Mouse (Mus musculus): ENCODE data around the gene Insc. TPM values are rescaled to one million over a fixed set of nuclear protein-coding genes. Genes with fewer than 3 reads are reported as not detected.

The Insc gene
- polyA plus RNA-seq, 1 experiment from 2014 or later, result 13.7 TPM

DNA sequence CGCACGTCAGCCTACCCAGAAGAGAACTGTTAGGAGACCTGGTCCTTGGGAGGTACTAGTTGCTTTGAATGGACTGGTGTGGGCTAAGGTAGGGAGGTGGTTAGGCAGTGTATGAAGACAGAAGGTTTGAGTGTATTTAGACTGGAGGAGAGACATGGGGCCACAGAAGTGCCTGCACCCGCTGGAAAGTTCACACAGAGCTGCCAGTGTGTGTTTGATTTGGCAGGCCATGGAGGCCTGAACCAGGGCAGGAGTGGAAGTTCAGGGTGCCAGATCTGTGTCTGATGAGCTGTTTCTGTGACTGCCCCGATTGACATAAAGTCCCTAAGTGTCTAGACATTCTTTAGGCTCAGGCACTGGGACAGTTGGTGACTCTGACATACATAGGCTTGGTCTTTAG, 25.5 kb downstream of the Insc start:
- ATAC-seq, result peak; percentile 26
- Histone ChIP-seq H3K27ac (ENCODE audit: low read depth) (peak overlapping the region; percentile 95), H3K9me3 (ENCODE audit: low read length) (no peaks in the 10 kb centered on the region), H3K36me3 (replicated peaks; ENCODE audit: insufficient read depth, low read length) (no peaks in the 10 kb centered on the region), H3K4me3 (ENCODE audit: low read depth, low read length) (peak overlapping the region; percentile 30; the same call in 1 of the 2 replicates), H3K4me1 (ENCODE audit: insufficient read depth) (peaks cover 11% of the 10 kb centered on the region), H3K9ac (replicated peaks) (peak overlapping the region; percentile 48), H3K27me3 (ENCODE audit: insufficient read depth, low read length) (no peaks in the 10 kb centered on the region), H3K4me2 (ENCODE audit: low read depth, low read length) (peak overlapping the region; percentile 53)
- TF ChIP-seq EP300 (IDR thresholded peaks at IDR 0.05; ENCODE audit: low read depth) (no peak), CTCF (IDR thresholded peaks at IDR 0.05; ENCODE audit: low read depth) (no peak)
- 61% methylated on average over 4 of the region's 4 CpGs for WGBS (ENCODE audit: insufficient replicate concordance)
- peak; percentile 27 for DNase-seq

DNA sequence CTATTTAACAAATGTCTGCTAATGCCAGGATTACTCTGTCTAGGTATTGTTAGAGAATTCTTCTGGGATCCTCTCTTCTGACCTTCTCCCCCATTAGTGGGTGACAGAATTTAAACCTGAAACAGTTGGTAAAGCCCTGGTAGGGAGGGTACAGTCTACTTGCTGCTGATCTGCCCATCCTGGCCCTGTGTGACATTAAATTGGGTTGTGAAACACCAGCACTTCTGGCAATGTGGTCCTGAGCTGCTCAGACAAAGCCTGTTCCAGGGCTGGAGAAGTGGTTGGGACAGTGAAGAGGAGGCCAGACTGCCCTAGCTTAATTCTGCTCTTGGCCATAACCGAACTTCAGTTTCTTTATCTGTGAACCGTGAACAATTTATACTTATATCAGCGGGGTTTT, 27.1 kb downstream of the Insc start:
- Histone ChIP-seq H3K4me3 (ENCODE audit: low read depth, low read length) (no peak overlapping the region), H3K27me3 (ENCODE audit: insufficient read depth, low read length) (no peaks in the 10 kb centered on the region), H3K9ac (replicated peaks) (no peak overlapping the region), H3K36me3 (replicated peaks; ENCODE audit: insufficient read depth, low read length) (no peaks in the 10 kb centered on the region), H3K4me2 (ENCODE audit: low read depth, low read length) (no peak overlapping the region; the same call in 1 of the 2 replicates), H3K4me1 (ENCODE audit: insufficient read depth) (peaks cover 11% of the 10 kb centered on the region), H3K27ac (ENCODE audit: low read depth) (peak overlapping the region; percentile 95), H3K9me3 (ENCODE audit: low read length) (no peaks in the 10 kb centered on the region)
- DNase-seq (no peak), ATAC-seq (no peak)
- 84% methylated on average over 3 of the region's 3 CpGs for WGBS (ENCODE audit: insufficient replicate concordance)
- TF ChIP-seq CTCF (IDR thresholded peaks at IDR 0.05; ENCODE audit: low read depth) (no peak), EP300 (IDR thresholded peaks at IDR 0.05; ENCODE audit: low read depth) (no peak)

DNA sequence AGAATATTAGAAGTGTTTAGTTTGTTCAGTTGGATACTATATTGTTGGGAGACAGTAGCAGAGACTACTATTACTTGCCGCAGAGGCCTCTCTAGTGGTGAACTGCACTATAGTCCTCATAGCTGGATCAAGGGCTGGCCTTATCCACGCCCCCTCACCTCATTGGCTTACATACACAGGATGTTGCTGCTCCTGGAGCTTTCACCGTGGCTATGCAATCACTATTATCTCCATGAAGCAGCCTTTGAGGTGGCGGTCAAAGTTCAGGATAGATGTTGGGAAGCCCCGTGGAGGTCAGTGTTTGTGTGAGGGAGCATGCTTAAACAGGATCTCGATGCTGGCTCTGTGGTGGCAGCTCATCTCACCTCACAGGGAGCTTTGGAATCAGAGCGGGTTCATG, 28.3 kb downstream of the Insc start:
- 43% methylated on average over 7 of the region's 7 CpGs for WGBS (ENCODE audit: insufficient replicate concordance)
- ATAC-seq (peak; percentile 92), DNase-seq (peak; percentile 67)
- Histone ChIP-seq H3K4me2 (ENCODE audit: low read depth, low read length) (peak overlapping the region; percentile 36; the same call in 1 of the 2 replicates), H3K9me3 (ENCODE audit: low read length) (no peaks in the 10 kb centered on the region), H3K9ac (replicated peaks) (no peak overlapping the region), H3K27me3 (ENCODE audit: insufficient read depth, low read length) (no peaks in the 10 kb centered on the region), H3K4me1 (ENCODE audit: insufficient read depth) (peaks cover 11% of the 10 kb centered on the region), H3K36me3 (replicated peaks; ENCODE audit: insufficient read depth, low read length) (no peaks in the 10 kb centered on the region), H3K4me3 (ENCODE audit: low read depth, low read length) (no peak overlapping the region), H3K27ac (ENCODE audit: low read depth) (peak overlapping the region; percentile 95)
- 0 out of 2 replicates have a peak, but pooled peaks have one; percentile 24 for TF ChIP-seq CTCF (IDR thresholded peaks at IDR 0.05; ENCODE audit: low read depth)
- TF ChIP-seq EP300 (IDR thresholded peaks at IDR 0.05; ENCODE audit: low read depth), result peak; percentile 88

DNA sequence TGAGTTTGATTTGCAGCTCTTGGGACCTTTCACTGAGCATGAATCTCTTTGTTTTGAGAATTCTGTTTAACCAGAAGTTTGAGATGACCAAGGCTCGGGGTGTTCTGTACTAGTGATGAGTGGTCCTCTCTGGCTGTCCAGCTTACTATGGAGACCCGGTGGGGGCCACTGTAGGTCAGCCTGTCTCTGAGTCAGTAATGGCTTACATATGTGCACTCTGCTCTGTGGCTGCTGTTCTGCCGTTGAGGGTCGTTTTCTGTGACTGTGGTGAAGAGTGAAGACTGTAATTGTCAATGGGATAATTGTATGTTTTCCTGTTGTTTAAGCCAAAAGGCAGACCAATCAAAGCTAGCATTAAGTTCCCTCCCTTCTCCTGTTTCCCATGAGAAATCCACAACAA, 30.3 kb downstream of the Insc start:
- Histone ChIP-seq H3K27ac (ENCODE audit: low read depth) (no peak overlapping the region; the same call in 1 of the 2 replicates), H3K9ac (replicated peaks) (no peak overlapping the region), H3K36me3 (replicated peaks; ENCODE audit: insufficient read depth, low read length) (no peaks in the 10 kb centered on the region), H3K4me2 (ENCODE audit: low read depth, low read length) (no peak overlapping the region), H3K27me3 (ENCODE audit: insufficient read depth, low read length) (no peaks in the 10 kb centered on the region), H3K4me3 (ENCODE audit: low read depth, low read length) (no peak overlapping the region), H3K9me3 (ENCODE audit: low read length) (no peaks in the 10 kb centered on the region), H3K4me1 (ENCODE audit: insufficient read depth) (peaks cover 8% of the 10 kb centered on the region; the same call in 1 of the 2 replicates)
- no peak for DNase-seq
- WGBS (ENCODE audit: insufficient replicate concordance), result 69% methylated on average over 4 of the region's 4 CpGs
- no peak for TF ChIP-seq EP300 (IDR thresholded peaks at IDR 0.05; ENCODE audit: low read depth)
- TF ChIP-seq CTCF (IDR thresholded peaks at IDR 0.05; ENCODE audit: low read depth), result no peak
- ATAC-seq, result no peak

DNA sequence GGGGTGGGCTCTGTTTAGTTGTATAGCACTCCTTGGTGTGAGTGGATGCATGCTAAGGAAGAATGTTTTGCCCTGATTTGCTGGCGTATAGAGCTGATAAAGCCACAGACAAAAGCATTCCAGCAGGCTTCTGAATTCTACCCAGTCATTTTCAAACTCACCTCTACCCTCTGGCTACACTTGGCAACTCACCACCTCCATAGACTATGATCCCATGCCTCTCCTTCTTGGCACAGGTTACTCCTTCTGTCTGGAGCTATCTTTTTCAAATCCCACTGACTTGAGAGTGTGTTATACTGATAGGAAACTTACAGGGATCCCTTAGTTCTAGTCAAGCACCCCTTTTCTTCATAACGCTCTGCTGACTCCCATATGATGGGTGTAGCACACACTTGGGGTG, 32.4 kb downstream of the Insc start:
- TF ChIP-seq CTCF (IDR thresholded peaks at IDR 0.05; ENCODE audit: low read depth), result no peak
- TF ChIP-seq EP300 (IDR thresholded peaks at IDR 0.05; ENCODE audit: low read depth), result no peak
- 73% methylated on average over 2 of the region's 2 CpGs for WGBS (ENCODE audit: insufficient replicate concordance)
- H3K4me2 ChIP-seq (ENCODE audit: low read depth, low read length), result no peak overlapping the region
- ATAC-seq (no peak), DNase-seq (no peak)
- no peaks in the 10 kb centered on the region for H3K36me3 ChIP-seq (replicated peaks; ENCODE audit: insufficient read depth, low read length)
- no peak overlapping the region for H3K27ac ChIP-seq (ENCODE audit: low read depth)
- no peaks in the 10 kb centered on the region for H3K27me3 ChIP-seq (ENCODE audit: insufficient read depth, low read length)
- H3K4me3 ChIP-seq (ENCODE audit: low read depth, low read length), result no peak overlapping the region
- H3K9ac ChIP-seq (replicated peaks), result no peak overlapping the region
- peaks cover 8% of the 10 kb centered on the region; the same call in 1 of the 2 replicates for H3K4me1 ChIP-seq (ENCODE audit: insufficient read depth)
- H3K9me3 ChIP-seq (ENCODE audit: low read length), result no peaks in the 10 kb centered on the region

DNA sequence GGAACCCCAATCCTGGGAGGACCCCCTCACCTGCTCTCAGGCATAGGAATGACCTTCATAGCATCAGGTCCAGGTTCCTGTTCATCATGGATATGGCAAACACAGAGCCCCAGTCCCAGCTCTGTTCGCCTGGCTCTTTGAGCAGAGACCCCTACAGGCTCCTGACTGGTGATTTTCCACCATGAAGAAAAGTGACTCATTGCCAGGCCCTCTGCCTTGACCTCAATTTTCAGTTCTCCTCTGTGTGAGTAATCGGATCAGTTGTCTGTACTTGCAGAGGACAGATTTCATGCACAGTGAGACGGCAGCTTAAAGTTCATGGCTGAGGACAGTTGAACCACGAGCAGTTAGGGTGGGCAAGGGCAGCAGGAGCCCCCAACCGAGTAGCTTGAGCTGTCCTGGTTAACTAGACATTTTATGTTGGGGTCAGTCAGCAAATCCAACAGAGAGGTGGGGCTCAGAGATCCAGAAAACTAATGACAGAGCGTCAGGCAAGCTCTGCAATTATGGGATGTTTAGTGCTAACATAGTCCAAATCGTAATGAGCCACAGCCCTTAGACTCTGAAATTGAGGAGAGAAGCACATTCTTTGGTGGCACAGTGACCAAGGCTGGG, 34.8 kb downstream of the Insc start:
- Histone ChIP-seq H3K9me3 (ENCODE audit: low read length) (no peaks in the 10 kb centered on the region), H3K27me3 (ENCODE audit: insufficient read depth, low read length) (no peaks in the 10 kb centered on the region), H3K9ac (replicated peaks) (no peak overlapping the region), H3K4me1 (ENCODE audit: insufficient read depth) (peaks cover under 1% of the 10 kb centered on the region; the same call in 1 of the 2 replicates), H3K27ac (ENCODE audit: low read depth) (no peak overlapping the region), H3K4me3 (ENCODE audit: low read depth, low read length) (no peak overlapping the region), H3K36me3 (replicated peaks; ENCODE audit: insufficient read depth, low read length) (no peaks in the 10 kb centered on the region), H3K4me2 (ENCODE audit: low read depth, low read length) (no peak overlapping the region)
- no peak for DNase-seq
- WGBS (ENCODE audit: insufficient replicate concordance), result 71% methylated on average over 7 of the region's 7 CpGs
- ATAC-seq, result no peak
- TF ChIP-seq EP300 (IDR thresholded peaks at IDR 0.05; ENCODE audit: low read depth), result no peak
- no peak for TF ChIP-seq CTCF (IDR thresholded peaks at IDR 0.05; ENCODE audit: low read depth)
